Mouse (Mus musculus) c-Kit-positive CD71-positive TER-119-negative erythroid progenitor cells, embryonic 14.5 days (primary cell): ENCODE data around the gene Btbd9.
"Not testable (repeated sequence)": the region's sequence is repeated elsewhere in the genome, so short reads cannot be mapped to it uniquely, and the experiment has no call there.

Experiments
- DNase-seq: peaks from one replicate; pipeline ENCODE4 v3.0.0-alpha.2; 2013; ENCODE audit warnings: low read depth

The Btbd9 gene

GRCm38 (mm10) chr17:30558623-30559022 lies 17.7 kb downstream of the Btbd9 start:
- no peak for DNase-seq

- no peak for DNase-seq
Observed at GRCm38 (mm10) chr17:30556512-30556911, 19.8 kb downstream of the Btbd9 start.

DNA sequence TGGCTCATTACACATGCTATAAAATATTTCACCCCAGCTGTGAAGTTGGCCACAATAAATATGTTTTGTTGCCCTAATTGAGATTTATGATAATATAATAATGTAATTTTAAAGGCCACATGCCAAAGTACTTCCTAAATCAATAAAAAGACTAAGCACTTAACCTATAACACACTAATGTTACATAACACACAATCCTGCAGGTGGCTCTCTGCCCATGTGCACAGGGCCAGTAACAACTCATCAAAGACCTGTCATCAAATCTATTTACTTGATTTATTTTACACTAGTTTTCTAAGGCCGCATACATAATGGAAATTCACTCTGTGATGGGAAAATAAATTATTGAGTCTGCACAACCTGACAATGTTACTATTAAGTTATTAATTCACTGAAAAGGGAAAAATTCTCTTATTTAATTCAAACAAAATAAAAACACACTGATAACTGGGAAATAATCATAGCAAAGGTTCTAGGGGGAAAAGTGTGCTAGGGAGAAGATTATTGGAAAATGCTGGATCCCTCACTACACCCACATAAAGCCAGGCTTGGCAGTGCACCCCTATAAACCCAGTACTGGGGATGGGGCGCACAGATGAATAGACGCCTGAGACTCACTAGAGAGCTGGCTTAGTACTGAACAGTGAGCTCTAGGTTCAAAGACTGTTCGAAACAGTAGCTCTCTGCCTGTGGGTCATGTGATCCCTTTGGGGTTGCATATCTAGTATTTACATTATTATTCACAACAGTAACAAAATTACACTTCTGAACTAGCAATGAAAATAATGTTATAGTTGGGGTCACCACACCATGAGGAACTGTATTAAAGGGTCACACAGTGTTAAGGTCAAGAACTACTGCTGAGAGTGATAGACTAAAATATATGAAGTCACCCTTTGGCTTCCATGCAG lies 23.0 kb downstream of the Btbd9 start:
- DNase-seq, result no peak

GRCm38 (mm10) chr17:30550774-30551107 lies 25.5 kb downstream of the Btbd9 start:
- DNase-seq, result no peak

GRCm38 (mm10) chr17:30549899-30550773 lies 26.2 kb downstream of the Btbd9 start:
- DNase-seq, result no peak

- no peak for DNase-seq
Observed at GRCm38 (mm10) chr17:30539098-30539497, 37.2 kb downstream of the Btbd9 start.

DNA sequence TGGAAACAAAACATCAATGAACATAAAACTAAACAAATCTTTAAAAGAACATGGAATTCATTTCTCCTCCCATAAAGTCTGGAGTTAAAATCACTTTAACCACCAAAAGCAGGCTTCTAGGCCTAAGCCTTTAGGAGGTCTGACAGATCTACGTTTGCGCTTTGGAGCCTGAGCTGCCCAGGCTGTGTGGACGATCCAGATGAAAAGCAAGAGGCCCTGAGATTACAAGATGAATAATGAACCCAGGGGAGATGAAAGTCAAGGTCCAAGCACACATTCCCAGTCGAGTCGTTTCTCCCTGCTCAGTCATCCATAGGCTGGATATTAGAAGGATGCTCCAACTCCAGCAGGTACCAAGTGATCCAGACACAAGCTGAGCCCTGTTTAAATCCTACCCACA lies 39.6 kb downstream of the Btbd9 start:
- DNase-seq, result no peak

DNA sequence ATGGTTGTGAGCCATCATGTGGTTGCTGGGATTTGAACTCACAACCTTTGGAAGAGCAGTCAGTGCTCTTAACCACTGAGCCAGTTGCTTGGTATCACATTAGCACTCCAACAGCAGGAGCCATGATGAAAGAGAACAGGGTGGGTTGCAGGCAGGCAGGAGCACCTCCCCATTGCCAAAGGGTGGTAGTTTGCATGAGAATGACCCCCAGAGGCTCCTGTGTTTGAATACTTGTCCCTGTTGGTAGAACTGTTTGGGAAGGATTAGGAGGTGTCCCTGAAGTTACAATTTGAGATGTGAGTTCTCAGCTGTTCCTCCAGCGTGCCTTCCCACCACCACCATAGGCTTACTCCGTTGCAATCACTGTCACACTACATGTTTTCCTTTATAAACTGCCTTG lies 43.2 kb downstream of the Btbd9 start:
- DNase-seq, result no peak

DNA sequence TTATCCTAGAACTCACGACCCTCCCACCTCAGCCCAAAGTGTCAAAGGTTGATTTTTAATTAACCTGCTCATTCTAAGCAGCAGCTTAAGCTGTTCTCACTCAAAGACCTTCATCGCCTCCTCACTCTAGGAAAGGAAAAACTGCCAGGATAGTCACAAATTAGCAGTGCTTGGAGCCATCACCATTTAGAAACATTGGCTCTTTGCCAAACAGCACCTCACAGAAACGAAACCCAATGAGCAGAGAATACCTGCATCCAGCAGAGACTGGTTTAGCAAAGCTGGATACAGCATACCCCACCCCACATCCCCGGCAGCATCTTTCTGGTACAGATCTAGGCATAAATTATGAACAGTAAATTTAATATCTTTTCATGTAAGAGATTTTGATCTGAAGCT lies 45.7 kb downstream of the Btbd9 start:
- DNase-seq, result no peak

- no peak for DNase-seq
Observed at GRCm38 (mm10) chr17:30529632-30530541, 46.4 kb downstream of the Btbd9 start.

DNA sequence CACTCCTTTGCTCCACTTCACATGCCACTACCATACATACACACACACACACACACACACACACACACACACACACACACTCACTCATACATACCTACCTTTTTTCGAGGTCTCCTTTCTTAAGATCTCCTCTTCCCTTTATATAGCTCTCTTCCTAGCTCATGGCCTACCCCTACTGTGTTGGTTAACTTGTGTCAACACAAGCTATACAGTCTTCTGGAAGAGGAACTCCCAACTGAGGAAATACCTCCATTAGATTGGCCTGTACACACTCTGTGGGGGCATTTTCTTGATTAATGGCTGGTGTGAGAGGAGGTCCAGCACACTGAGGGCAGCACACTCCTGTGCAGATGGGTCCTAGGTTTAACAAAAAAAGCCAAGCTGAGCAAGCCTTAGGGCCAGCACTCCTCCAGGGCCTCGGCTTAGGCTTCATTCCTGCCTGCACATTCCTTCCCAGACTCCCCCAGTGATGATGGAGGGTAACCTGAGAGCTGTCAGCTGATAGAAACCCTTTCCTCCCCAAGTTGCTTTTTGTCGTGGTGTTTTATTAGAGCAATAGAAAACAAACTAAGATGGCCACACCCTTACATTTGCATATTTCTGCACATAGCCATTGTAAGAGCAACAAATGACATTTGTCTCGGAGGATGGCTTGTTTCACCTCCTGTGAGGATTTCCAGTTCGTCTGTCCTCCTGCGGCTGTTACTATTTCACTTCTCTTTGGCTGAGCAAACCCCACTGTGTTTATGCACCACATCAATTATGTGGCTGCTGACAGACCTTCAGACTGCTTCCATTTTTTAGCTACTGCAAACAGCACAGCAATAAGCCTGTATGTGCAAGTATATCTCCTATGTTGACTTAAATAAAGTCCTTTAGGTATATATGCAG lies 50.6 kb downstream of the Btbd9 start:
- no peak for DNase-seq

- no peak for DNase-seq
Observed at GRCm38 (mm10) chr17:30524451-30524850, 51.8 kb downstream of the Btbd9 start.

GRCm38 (mm10) chr17:30523783-30524182 lies 52.5 kb downstream of the Btbd9 start:
- DNase-seq, result no peak

GRCm38 (mm10) chr17:30522406-30523078 lies 53.7 kb downstream of the Btbd9 start:
- DNase-seq, result no peak

- not testable (repeated sequence) for DNase-seq
Observed at GRCm38 (mm10) chr17:30519172-30519512, 57.1 kb downstream of the Btbd9 start.

- no peak for DNase-seq
Observed at GRCm38 (mm10) chr17:30518431-30519171, 57.7 kb downstream of the Btbd9 start.

GRCm38 (mm10) chr17:30516580-30517340 lies 59.5 kb downstream of the Btbd9 start:
- no peak for DNase-seq

DNA sequence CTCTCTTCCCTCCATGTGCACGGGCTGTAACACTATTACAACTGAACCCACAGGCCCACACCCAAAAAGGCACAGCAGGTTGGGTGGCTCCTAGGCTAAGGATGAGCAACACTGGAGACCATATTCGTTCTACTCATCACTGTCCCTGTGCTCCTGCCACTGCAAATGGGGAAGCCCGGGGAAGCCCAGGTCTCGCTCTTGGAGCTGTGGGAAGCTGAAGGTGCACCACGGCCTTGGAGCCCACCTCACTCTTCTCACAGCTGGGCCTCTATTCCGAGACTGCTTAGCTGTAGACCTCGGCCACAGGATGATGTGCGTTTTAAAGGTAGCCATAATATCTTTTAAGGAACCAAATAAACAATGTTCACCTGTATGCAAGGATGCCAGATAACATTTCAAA lies 60.9 kb downstream of the Btbd9 start:
- DNase-seq, result no peak

- no peak for DNase-seq
Observed at GRCm38 (mm10) chr17:30513034-30513433, 63.3 kb downstream of the Btbd9 start.
